Mouse (Mus musculus): Measurements from ENCODE around the gene 1700001P01Rik.

DNA sequence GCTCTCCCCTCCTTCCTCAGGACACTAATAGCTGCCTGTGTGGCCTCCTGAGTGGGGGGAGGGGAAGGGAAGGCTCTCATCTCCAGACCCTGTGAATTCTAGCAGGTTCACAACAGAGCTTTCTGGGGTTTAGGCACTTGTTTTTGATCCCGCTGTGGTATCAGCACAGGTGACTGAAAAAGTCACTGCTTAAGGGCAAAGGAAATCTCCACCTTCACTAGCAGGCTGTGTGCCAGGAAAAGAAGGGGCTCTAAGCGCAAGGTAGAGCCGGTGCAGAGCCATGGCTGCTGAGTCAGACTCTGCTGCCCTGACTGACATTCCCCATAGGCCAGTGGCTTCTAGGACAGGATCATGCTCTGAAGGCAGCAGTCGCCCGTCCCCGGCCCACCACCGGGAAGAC is 47.0 kb downstream of the 1700001P01Rik start:
- TF ChIP-seq CTCF (IDR thresholded peaks at IDR 0.05; ENCODE audit: extremely low read depth, insufficient read length, insufficient replicate concordance, low read depth, low read length), result no peak
- no peak for TF ChIP-seq POLR2A (IDR thresholded peaks at IDR 0.05; ENCODE audit: low read depth, low read length)

Data from small intestine, adult 2 months (tissue).